Mouse (Mus musculus) cerebellum, postnatal 4 days (tissue): ENCODE measurements around the gene Hspd1.
"Not testable (repeated sequence)": the region's sequence is repeated elsewhere in the genome, so short reads cannot be mapped to it uniquely, and the experiment has no call there.

Experiments used
- DNase-seq, 2 experiments: peaks; one replicate each; pipeline ENCODE4 v3.0.0; 2022; ENCODE audit warnings: low spot score in 2 of 2, mixed read lengths in 1 of 2

Gene Hspd1

DNA sequence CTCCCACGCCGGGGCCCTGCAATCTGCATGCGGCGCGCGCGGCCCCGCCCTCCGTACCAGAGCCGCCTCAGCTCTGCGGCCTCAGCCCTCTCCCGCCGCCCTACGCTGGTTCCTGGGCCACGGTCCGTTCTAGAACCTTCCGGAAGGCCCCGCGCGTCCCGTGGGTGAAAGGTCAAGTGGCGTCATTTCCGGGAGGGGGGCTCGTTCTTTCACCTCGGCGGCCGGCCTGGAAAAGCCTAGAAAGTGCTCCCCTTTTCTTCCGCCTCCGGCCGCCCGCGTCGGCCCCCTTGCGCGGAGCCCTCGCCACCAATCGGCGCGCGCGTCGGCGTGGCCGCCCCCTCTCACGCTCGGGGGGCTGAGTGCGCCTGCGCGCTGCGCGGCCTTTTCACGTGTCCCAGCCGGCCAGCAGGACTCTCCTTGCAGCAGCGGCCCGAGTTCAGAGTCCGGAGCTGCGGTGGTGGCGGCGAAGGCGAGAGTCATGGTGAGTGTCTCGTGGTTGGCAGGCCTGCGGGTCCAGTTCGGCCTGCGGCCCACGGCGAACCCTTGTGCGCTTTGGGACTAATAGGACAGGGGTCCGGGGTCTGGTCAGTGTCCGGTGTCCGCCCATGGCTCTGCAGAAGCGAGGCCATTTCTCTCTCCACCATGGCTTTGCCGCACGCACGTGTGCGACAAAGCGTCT lies at the start of gene Hspd1, which contains the start of gene Hspe1:
Gene Hspd1 (minus strand): TSS at position 312 of the 679 bp plus-strand sequence.
Gene Hspe1 (plus strand): TSS at position 201 of the 679 bp plus-strand sequence.
- DNase-seq: peak; percentile 97 to 98

DNA sequence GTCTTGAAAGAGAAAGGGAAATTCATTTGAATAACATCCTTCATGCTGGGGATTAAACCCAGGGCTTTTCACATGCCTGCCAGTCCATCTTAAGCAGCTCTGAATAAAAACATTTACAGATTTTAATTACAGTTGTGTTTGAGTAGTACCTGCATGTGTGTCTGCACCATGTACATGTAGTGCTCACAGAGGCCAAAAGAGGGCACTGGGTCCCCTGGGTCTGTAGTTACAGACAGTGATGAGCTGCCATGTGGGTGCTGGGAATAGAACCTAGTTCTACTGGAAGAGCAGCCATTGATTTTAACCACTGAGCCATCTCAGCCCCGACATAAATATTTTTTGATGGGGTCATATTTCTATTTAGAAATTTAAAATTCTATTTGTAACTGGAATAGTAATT lies 47.8 kb upstream of the Hspd1 start:
- DNase-seq: no peak

DNA sequence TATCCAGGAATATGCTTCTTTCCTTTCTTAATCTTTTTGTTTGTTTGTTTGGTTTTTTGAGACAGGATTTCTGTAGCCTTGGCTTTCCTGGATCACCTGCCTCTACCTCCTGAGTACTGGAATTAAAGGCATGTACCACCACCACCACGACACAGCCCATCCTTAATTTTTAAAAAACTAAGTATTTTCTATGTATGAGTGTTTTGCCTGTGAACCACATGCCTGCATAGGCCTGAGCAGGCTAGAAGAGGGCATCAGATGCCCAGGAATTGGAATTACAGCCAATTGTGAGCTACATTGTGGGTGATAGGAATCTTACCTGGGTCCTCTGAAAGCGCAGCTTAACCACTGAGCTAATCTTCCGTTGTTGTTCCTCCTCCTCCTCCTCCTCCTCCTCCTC lies 46.3 kb upstream of the Hspd1 start:
- DNase-seq: no peak

DNA sequence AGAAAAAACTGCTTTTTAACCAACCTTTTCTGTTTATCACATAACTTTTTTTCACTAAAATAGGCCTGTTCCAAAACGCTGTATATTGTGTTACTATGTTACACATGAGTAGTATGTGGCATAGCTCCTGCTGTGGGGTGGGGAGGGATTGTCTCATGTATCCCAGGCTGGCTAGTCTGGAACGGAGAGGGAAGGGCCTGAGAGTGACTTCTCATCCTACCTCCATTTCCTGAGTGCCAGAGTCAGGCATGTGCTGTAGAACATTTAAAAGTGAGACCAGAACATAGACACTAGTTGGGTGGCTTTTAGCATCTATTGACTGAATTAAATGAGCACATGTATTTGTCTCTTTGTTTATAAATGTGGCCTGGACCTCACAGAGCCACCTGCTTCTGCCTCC lies 45.1 kb upstream of the Hspd1 start:
- no peak for DNase-seq

DNA sequence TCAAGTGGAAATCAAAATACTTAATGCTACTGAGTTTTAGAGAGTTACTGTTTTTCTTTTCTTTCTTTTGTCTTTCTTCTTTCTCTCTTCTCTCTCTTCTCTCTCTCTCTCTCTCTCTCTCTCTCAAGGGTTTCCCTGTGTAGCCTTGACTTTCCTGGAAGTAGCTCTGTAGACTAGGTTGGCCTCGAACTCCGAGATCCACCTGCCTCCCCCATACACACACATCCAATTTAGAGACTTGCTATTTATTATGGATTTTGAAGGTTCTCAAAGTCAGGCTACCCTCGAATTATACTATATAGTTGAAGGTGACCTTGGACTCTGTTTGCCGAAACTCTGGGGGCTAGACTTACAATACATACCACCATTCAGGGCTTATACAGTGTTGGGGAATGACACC lies 44.3 kb upstream of the Hspd1 start:
- no peak for DNase-seq

DNA sequence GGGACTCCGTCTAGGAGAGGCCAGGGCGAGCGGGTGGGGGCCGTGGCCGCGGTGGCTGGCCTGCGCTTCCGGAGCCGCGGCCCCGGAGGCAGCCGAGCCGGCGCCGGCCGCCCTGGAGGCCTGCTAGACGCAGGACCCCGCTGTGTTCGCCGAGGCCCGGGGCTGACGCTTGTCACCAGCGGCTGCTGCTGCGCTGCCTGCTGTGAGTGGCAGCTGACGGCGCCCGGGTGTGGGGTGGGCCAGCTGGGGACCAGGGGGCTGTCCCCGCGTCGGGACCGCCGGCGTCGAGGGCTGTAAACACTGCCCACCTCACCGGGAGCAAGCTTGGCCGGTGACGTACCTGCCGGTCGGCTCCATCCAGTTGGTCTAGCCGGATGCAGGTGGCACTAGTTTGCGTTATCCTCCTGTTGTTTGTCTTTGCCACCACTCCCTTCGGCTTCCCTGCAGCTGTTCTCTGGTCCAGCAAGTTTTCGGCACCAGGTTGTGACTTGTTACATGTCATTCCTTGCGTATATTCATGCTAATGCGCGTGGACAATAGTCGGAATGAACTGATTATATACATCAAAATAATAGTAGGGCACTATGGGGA lies 43.5 kb upstream of the Hspd1 start:
- DNase-seq: peak in 1 of 2 experiments; percentile 27

DNA sequence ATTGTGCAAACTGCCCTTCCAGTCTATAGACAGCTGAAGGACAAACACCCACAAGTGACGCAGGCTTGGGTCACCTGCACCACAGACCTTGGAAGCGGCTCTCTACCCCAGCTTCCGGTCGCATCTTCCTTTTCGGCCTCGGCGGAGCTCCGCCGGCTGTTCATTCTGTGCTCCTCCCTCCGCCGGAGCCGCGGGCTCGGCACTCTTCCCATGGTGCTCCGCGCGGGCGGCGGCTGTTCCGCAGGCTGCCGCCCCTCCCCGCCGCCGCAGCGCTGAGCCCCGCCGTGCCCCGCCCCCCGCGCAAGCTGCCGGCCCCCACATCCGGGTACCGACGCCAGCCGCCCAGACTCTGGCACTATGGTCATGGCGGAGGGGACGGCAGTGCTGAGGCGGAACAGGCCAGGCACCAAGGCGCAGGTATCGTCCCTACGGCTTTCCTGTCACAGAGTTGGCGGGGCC lies 42.9 kb upstream of the Hspd1 start, which contains the start of gene Mob4:
Gene Mob4 (plus strand): TSS at position 289 of the 459 bp plus-strand sequence.
- peak; percentile 92 to 97 for DNase-seq

DNA sequence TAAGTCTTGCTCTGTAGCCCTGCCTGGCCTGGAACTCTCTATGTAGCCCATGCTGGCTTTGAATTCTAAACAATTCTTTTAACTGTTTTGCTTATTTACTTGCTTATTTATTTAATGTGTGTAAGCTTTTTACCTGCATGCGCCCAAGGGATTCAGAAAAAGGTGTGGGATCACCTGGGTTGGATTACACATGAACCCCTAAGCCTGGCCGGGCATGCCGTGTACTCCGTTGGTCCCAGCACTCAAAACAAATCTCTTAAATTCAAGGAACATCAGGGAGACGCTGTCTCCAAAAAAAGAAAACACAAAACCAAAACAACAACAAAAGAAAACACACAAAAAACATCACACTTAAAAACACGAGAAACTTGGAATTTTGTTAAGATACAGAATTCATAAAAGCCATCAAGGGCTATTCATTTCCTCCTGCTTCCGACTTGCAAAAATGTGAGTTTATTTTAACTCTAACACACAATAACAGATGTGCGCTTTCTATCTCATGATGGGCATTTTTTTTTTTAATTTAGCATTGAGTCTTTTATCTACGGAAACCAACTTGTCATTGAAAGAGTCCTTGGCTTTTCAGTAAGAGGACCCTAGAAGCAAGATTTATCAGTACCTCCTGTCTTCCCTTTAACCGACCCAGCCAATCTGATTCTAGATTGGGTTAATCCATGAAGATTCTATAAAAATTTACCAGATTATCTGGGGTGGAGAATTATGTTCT lies 42.3 kb upstream of the Hspd1 start:
- DNase-seq: no peak

DNA sequence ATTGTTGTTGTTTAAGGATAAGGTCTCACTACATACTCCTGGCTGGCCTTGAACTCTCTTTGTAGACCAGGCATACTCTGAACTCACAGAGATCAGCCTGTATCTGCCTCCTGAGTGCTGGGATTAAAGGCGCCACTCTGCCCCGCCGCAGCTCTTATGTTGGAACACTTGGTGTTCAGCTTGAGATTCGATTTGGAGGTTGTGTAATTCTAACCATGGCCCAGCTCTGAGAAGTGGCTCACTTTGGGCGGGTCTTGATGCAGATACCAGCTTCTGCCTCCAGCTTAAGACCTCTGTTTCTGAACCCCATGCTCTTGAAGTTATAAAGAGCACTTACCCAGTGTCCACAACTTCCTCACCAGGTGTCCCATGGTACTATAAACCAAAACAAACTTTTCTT lies 41.7 kb upstream of the Hspd1 start:
- DNase-seq: no peak

DNA sequence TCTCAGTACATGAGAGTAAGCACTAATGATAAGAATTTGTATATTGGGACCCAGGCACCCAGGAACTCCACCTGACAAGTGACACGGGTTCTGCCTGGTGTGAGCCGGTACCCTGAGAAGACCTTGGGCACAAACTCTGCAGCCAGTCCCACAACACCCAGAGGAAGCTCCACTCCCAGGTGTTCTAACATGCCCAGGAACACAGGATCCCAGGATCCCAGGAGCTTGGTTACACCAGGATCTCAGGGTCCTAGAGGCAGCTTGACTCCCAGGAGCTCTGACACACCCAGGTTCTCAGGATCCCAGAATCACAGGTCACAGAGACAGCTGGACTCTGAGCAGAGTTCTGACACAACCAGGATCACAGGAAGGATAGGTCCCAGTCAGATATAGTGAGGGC lies 36.1 kb upstream of the Hspd1 start:
- not testable (repeated sequence) for DNase-seq

DNA sequence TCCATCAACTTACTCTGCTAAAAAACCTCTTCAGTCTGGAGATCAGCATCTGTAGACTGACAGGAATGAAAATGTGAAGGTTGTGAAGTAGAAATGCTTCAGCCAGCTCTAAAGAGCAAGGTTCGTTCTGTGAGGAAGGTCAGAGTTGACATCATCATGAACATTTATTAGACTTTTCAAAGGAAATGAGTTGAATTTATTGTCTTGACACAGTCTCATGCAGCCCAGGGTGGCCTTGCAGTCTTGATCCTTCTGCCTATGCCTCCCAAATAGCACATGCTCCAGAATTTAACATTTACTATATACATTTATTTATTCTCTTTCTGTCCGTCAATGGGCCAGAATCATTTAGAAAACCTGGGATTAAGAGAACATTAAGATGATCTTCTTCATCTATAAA lies 35.5 kb upstream of the Hspd1 start:
- no peak for DNase-seq

DNA sequence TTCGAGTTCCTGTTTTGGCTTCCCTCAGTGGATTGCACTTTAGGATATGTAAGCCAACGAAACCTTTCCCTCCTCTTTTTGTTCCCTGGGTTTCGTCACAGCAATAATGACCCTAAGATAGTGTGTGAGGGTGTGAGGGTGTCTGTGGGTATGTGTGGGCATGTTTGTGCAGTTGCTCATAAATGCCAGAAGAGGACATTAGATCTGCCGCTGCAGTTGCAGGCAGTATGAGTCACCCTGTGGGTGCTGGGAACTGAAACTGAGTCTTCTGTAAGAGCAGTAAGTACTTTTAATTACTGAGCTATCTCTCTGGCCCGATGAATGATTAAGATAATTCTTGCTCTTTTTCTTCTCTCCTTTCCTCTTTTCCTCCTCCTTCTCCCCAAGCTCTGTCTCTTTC lies 35.0 kb upstream of the Hspd1 start:
- DNase-seq: no peak

DNA sequence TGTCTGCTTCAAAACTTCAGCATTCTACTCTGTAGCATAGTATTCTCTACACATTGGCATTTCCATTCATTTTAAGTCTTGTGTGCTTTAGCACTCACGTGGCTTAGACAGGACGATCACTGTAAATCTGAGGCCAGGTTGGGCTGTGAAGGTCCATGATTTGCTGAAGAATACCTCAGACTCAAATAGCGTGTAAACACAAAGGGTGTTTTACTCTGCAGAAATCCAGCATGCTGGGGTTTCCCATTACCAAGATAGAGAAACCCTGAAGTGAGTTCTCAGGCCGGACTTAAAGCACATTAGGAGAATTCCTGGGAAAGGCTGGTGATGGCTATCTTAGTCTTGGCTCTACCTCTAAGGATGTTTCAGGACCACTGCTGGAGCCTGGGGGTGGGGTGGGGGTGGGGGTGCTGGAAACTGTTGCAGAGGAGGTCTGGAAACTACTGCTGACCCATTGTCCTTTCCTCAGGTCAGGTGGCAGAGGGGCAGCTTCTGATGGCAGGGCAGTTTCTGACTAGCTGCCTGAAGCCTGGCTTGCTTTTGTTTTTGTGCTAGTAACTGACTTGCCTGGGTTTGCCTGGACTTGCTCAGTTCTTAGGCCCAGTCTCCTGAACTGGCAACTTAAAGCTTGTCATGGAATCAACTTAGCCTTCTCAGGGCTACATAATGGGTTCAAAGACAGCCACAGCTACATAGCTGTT lies 21.2 kb upstream of the Hspd1 start:
- no peak for DNase-seq

DNA sequence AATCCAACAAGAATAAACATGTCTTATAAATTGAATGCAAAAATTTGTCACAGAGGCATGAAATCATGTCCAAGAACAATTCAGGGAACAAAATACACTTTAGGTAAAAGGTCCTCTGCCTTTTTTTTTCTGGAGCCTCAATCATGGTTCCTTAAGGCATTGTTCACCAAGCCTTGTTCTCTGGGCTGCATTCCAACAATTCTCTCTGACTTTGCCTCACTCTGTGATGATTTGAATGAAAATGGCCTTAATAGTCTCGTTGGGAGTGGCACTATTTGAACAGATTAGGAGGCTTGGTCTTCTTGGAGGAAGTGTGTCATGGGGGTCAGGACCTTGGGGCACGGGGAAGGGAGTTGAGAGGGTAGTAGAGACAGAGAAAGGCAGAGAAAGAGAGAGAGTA lies 20.4 kb upstream of the Hspd1 start:
- no peak for DNase-seq

DNA sequence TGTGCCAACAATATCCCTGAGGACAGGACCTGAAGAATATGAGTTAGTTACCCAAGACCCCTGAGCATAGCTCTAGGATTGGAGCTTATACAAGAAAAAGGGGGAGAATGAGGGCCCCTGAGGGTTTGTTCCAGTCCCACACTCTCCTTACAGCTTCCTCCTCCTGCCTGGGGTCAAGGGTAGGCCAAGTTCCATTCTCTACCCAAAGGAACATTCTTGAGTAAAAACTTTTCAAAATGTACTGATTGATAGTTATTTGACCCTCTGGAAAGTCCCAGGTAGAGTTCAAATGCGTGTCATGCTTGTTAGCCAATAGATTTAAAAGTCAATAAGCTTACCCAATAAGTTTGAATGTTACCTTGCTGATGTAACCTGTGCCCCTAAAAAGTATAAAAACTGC lies 19.6 kb upstream of the Hspd1 start:
- DNase-seq: no peak

DNA sequence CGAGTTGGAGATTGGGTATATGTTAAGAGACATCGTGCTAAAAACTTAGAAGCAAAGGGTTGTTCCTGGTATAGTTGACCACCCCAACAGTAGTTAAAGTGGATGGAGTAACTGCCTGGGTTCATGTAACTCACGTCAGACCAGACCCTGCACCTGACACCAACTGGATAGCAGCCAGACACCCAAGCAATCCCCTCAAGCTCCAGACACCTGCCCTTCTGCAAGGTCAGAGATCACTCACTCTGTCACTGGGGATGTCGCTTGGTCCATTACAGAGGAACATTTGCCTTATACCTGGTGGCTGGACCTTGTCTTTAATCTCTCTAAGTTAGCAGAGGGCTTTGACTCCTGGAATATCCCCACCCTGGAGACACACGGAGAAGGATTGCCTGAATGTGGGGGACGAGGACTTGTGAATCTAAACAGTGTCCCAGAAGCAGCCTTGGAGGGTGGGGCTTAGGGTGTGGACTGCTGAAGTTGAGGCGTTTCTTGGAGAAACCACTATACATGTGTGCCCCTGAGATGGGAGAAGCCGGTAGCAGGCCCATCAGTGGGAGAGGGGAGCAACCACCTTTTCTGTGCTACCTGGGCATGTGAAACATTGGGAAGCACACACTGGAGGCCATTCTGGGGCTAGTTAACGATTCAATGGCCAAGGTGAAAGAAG lies 19.0 kb upstream of the Hspd1 start:
- no peak for DNase-seq

DNA sequence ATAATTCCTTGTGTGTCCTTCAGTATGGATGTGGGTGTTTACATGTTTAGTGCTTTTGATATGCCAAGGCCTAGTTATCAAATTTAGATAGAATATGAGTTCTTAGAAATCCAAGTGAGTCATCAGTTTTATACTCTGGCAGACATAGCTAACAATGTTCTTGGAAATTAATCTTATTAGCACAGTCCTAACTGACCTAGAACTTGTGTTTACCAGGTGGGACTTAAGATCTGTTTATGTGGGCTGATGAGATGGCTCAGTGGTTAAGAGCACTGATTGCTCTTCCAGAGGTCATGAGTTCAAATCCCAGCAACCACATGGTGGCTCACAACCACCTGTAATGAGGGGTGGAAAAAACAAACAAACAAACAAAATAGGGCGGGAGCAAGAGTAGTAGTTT lies 4.4 kb upstream of the Hspd1 start:
- no peak for DNase-seq

DNA sequence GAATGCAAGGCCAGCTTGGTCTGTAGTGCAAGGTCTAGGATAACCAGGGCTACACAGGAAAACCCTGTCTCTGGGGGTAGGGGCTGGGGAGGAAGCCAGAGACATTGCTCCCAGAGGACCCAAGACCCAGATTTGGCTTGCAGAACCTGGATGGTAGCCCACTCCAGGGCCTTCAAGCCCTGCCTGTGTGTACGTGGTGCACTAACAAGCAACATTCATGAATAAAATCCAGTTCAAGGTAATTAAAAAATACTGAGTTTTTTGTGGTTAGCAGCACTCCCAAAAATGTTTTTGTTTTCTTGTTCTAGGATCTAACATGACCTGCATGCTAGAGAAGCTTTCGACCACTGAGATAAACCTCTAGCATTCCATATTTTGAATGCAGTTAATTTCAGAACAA lies 4.0 kb upstream of the Hspd1 start:
- DNase-seq: no peak

DNA sequence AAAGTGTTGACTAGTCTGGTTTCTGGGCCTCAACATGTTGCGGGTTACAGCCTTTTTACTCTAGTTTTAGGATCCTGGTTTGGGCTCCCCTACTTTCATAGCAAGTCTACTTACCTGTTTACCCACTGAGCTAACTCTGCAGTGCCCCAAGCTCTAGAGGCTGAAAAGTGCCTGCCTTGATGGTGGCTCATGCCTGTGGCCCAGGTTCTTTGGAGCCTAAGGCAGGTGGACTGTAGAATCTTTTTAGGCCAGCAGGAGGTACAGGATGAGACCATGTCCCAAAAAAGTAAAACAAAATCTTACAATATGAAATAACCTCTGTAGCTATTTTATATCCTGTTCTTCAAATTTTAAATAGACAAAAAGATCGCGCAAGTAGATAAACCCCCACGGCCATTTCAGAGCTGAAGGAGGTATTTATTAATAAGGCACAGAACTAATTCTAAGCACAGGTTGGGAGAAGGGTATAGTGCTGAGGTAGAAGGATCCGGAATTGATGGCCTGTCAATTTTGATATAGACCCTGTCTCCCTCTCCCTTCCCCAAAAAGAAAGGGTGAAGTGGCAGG lies 1.5 kb upstream of the Hspd1 start:
- no peak for DNase-seq

DNA sequence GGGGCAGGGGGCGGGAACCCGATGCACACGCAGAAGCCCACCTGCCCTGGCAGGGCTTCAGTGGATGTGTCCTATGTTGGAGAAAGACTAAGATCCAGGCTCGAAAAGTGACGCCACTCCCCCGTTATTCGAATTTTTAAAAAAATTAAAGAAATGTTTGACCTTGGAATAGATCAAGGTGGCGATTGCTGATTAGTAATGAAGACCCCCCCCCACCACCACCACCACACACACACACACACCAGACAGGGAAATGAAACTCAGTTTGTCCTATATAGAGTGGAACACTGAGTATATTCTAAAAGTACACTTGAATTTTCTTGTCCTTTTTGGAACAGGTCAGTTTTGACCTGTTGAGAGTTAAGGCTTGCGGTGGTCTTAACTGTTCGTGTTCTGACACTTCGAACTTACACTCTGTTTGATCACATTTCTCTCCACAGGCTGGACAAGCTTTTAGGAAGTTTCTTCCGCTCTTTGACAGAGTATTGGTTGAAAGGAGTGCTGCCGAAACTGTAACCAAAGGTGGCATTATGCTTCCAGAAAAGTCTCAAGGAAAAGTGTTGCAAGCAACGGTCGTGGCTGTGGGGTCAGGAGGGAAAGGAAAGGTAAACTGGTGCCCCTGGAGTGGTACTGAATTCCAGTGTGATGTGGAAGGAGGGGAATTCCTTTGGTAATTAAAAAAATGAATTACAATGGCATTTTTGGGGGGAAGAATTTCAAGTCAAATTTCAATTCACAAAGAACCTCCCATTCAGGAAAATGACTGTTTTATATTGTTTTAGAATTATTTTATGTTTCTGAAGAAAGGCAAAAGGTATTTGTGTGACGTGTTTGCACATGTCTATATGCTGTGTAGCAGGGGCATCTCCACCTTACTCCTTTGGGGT lies 811 bp upstream of the Hspd1 start:
- DNase-seq: no peak
